Mouse (Mus musculus) spleen, postnatal 4 days (tissue): ENCODE measurements at regions not wholly inside any gene's neighbourhood (a gene's known extent, or its start where the extent isn't known, plus 50 kb on each side); places are given as distances from the start of the nearest gene placed in this dataset.

ENCODE experiments used
- DNase-seq, 2 experiments: peaks; one replicate each; pipeline ENCODE4 v3.0.0; 2022; ENCODE audit warnings: low spot score in 2 of 2

DNA sequence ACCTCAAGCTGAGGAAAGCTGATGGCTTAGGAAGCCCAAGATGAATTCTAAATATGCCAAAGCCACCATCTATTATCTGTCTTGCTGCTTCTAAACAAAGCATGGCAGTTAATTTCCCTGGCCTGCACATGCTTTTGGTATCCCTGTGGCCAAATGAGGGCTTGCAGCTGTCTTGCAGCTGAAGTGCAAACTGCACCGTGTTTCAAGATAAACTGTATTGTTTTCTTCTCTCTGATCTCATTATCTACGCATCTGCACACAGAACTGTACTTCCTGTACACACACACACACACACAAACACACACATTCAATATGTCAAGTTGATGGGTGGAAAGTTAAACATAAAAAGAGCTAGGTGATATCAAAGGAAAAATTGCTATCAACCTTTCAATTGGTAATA is 221.7 kb upstream of the Veph1 start:
- DNase-seq: no peak

DNA sequence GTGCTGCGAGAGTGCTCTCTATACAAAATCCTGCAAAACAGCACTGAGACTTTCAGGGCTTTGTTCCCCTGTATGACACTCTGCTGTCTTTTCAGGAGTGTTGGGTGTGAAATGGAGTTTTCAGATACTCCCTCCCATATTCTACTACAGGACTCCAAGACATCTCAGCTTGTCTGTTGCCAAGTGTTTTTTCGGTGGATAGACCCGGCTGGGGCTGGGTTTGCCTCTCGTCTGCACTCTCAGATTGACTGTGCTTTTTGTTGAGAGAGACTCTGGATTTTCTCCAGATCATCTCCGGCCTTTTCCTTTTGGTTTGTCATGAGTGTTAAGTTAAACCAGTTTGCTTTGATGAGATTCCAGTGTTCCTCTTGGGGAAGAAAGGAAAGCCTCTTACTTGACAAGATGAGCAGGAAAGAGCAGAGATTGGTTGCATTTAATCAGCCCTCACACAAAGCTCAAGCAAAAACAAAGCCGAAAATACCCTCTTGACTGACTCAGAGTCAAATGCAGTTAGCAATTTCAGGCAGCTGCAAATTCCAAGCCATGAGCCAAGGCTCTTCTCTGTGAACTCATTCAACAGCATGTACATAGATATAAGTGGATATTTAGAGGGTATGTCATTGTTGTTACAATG is 219.3 kb upstream of the Veph1 start:
- no peak for DNase-seq

- DNase-seq: no peak
Measured at GRCm38 (mm10) chr3:66514587-66514986, 217.9 kb upstream of the Veph1 start.

GRCm38 (mm10) chr3:66512408-66512807 is 215.8 kb upstream of the Veph1 start:
- no peak for DNase-seq

DNA sequence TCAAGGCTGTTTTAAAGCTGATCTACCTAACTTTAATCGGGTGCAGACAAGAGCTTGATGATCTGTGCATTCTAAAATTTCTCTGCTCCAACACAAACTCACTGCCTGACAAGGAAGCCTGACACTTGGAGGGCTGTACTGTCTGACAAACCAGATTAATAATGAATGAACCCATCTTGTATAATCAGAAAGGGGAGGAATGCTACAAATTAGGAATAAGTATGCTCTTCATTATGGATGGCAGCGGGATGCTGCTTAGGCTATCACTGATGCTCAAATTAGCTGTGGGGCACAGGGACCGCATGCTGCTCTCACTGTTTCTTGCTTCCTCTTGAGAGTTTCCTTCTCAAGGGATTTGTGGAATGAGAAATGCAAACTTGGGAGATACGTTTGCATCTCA is 213.8 kb upstream of the Veph1 start:
- no peak for DNase-seq

GRCm38 (mm10) chr3:66506125-66506524 is 209.5 kb upstream of the Veph1 start:
- no peak for DNase-seq

DNA sequence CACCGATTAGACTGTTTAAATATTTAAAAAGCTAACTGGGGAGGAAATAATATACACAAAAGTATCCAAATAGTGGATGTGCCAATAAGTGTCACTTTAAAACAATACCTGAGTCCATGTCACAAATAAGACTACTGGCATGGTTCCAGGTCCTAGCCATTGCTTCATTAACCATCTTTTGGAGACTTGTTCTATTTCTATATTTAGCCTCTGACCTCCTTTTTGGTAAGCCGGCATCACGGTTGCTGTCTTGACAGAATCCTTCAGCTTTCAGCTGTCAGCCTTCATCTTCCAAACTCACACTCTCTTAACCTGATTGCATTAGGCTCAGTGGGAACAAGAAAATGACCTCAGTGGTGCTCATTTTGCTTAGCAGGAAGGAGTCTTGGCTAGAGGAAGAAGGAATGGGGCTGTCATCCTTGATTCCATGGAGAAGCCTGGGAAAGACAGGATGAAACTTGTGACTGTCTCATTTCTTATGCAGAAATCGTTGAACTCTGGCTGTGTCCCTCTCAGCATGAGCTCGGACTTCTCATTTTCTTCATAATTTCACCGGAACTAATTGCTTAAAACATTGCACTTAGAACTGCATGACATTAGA is 208.9 kb upstream of the Veph1 start:
- DNase-seq: no peak

DNA sequence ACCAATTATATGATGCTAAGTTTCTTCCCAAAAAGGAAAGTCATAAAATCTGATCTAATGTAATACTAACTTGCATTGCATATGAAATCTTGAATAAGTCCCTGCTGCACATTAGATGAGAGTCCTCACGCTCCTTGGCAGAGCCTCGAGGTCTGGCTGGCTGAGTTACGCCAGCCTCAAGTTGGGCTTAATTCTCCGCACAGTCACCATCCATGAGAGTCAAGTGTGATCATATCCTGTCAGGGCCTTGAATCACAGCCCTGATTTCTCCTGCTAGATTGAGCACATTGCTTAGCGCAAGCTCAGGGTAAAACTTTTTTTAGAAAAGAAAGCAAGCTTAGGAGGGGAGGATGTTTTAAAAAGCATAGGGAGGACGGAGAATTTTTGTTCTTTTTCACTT is 208.1 kb upstream of the Veph1 start:
- DNase-seq: no peak

- DNase-seq: no peak
Measured at GRCm38 (mm10) chr3:66503615-66504014, 207.0 kb upstream of the Veph1 start.

DNA sequence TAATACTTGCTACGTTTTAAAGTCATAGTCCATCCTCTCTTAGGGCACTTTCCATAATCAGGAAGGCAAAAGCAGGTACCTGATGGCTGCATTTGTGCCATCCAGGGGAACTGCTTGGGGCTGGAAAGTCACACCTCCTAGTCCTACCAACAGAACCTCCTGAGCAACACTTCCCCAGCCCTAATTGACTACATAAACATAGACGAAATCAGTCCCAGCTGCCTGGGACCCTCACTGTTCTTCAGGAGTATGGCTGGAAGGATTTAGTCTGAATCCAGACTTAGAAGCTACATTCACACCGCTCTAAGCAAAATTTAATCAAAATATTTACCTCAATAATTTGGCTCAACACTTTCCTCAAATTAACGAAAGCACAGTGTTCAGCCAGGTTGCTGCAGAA is 205.2 kb upstream of the Veph1 start:
- no peak for DNase-seq

DNA sequence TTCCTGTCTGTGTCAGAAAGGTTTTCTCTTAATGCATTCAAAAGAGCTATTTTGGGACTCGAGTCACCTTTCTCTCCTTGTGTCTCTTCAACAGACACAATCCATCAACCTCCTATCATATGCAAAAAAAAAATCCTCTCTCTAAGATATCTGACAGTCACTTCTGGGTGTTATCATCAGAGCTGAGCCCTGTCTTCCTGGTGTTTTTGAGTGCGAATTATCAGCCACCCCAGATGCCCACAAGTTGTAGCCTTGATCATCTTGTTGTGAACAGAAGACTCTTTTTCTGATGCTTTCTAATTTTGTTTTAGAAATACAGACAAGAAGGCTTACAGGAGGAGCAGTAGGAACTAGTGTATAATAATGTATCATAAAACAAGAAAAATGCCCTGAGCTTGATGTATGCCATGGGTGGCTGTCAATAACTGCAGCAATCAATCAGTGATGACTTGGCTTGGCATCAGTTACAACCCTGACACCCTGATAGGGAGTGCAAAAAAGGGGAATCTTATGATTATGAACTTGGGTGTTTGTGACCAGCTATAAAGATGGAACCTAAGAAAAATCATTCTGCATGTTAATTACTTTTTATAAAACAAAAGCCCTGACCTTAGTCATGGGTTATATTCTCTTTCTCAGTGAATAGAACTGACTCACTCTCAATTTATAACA is 197.9 kb upstream of the Veph1 start:
- DNase-seq: no peak

DNA sequence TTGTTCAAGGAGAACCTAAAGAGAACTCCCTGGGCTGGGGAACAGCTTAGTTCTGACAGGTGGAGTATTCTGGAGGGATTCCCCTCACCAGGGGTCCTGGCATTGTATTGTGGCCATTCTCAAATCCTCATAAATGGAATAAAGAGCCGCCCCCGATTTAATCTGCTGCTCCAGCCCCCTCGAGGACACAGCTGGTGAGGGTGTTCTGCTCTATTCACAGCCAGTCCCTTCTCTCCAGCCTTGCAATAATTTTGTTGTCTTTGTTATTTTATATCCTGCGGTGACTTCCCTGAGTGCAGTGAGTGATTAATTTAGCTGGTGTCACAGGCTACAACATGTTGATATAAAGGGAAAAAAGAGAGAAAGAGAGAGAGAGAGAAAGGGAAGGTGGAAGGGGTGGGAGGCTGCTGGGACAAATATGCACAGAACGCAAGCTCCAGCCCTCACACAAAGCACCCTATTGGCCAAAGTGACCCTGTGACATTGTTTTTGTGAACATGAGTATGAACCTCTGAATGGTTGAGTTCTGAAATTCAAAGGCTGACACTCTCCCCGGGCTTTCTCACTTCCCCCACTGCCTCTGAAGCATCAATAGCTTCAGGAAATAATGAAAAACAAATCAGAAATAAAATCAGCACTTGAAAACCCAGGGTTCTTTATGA is 194.2 kb upstream of the Veph1 start:
- no peak for DNase-seq

DNA sequence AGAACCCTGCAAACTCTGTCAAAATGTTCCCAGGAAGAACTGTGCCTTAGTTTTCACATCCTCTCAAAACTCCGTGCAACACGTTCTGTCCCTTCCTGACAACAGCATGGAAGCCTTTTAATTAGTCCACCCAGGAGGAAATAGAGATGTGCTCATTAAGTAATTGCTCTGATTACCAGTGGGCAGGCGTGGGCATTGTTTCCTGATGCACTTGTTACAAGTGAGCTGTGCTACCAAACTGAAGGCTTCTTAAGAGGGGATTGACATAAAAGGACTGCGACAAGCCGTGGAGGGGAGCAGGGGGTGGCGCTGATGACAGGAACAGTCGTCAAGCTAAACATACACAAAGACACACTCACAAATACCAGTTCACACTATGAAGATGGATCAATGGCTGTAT is 192.1 kb upstream of the Veph1 start:
- DNase-seq: no peak

DNA sequence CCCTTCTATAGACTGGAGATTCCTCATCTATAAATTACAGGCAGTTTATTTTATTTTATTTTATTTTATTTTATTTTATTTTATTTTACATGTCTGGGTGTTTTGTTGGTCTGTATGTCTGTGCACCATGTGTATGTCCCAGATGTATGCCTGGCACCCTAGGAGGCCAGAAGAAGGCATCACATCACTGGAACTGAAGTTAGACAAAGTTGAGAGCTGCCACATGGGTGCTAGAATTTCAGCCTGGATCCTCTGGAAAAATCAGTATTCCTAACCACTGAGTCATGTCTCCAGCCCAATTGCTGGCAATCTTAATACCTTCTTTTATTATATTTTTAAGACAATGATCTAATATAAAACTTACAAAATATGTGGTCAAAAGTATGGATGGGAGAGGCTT is 190.0 kb upstream of the Veph1 start:
- no peak for DNase-seq

DNA sequence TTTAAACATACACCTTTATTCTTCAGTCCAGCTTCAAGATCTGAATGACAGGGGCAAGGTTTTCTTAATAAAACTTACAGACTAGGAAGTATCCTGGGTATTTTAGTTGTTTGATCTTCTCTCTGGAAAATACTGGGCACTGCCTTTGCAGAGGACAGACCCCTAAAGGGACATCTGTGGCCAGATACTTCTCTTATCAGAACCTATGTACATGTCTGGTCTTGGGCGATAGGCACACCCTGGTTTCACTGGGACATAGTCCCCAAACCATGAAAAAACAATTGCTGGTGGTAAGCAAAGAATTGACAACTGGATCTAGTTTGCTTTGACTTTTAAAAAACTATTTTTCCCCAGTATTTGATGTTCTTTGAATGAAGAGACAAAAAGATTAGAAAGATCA is 189.5 kb upstream of the Veph1 start:
- peak in 1 of 2 experiments; percentile 55 for DNase-seq

DNA sequence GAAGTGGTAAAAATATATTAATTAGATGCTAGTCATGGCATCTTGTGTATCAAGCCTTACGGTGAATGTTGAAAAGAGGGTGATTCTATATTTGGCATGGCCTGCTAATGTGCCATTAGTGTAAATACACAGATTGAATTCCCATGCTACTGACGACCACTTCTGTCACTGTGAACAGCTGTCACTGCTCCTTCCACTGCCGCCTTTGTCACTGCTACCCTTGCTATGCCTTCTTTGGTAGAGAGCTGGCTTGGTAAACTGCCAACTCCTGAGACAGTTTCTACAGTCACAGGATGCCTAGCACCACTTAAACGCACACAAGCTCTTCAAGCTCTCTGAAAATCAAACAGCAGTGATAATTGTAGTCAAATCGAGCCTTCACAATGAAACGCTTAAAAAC is 184.1 kb upstream of the Veph1 start:
- no peak for DNase-seq

- no peak for DNase-seq
Measured at GRCm38 (mm10) chr3:66479266-66479665, 182.6 kb upstream of the Veph1 start.

DNA sequence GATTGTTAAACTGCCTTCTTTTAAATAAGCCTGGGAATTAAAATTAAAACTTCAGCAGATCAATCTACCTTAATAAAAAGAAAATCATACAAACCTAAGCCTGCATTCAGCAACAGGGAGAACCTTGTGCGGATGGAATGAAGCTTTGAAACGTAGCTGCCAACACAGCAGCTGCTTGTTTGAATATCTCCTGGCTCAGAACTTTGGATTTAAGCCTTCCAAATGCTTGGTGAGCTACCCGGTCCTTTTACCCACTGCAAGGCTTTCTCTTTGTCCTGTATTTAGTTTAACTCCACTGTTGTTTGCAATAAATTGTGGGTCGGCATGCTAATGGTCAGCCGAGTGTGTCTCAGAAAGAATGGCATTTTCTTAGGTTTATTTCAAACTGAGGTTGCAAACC is 169.7 kb upstream of the Veph1 start:
- no peak for DNase-seq

DNA sequence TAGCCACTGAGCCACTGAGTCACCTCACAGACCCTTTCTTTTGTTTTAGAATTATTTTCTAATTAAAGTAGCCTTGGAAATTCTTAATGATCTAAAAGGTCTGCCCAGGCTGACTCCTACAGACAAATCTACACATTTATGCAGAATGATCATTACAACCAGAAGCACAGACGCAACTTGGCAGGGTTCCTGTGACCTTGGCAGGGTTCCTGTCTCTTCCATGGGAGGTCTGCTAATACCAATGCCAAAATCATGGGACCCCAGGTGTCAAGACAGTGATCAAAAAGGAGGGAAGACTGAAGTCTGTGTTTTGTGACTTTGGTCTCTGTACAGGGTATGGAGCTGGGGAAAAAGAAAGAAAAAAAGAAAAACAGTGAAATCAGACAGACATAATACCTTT is 168.7 kb upstream of the Veph1 start:
- DNase-seq: no peak

GRCm38 (mm10) chr3:66462341-66462740 is 165.7 kb upstream of the Veph1 start:
- DNase-seq: no peak

DNA sequence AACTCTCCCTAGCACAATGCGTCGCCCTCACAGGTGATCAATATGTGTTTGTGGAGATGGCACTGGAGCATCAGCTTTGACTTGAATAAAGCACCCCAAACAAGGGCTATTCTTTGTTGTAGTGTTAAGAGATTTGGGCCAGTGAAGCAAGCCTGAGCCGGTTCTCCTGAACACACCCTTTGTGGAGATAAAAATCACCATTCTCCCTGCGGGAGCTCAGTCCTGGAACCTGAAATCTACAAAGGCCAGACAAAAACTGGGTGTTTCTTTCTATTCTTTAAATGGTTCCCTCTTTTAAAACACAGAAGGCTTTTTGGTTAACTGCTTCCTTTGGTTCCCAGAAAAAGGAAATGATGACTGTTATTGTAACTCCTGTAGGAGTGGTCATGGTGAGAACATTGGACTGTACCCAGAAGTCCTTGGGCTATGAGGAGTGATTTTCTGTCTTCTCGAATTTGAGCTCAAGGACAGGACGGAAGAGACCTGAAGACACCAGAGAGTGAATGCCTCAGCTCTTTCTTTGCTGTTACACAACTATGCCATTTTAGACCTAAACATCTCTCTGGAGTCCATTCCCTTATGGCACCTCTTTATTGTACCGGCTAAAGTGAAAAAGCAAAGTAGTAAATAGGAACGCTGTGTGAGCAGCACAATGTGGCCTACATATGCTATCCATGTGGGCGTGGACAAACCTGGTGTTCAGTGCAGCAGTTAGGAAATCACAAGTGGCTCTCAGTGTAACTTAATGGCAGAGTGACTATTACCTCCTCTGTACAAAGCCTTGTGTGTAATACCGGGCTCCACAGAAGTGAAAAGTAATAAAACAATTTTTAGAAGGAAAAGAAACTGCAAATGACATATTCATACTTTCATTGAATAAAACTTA is 149.9 kb upstream of the Veph1 start:
- DNase-seq: no peak

DNA sequence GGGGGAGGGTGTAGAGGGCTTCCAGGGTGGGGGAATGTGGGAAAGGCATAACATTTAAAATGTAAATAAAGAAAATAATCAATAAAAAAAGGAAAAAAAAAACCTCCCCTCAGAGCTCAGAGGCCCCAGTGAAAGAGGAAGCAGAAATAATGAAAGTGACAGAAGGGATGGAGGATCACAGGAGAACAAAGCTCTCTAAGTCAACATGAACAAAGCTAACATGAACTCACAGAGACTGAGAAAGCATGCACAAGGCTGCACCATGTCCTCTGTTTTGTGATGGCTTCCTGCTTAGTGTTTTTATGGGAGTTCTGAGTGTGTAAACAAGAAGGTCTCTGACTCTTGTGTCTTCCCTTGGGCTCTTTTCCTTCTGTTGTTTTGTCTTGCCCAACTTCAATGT is 136.6 kb upstream of the Veph1 start:
- DNase-seq: no peak
